Mouse (Mus musculus): Measurements from ENCODE around the gene Rnf167.

GRCm38 (mm10) chr11:70681897-70682581 is 35.0 kb downstream of the Rnf167 start:
- TF ChIP-seq POLR2A (IDR thresholded peaks at IDR 0.05; ENCODE audit: low read depth, low read length) (no peak), CTCF (conservative IDR thresholded peaks at IDR 0.05; ENCODE audit: insufficient read depth, insufficient read length, low read depth, low read length) (peak; percentile 43; the same call in 1 of the 2 replicates)

Measured in kidney, adult 2 months (tissue).